Comparison of ENCODE assay signal across 11 mouse cellular contexts in genomic region chr16:25945151-25945955, GRCm38 (mm10).
DNase-seq lines count a peak whose midpoint lies in the region; ATAC-seq and TF ChIP-seq lines count a peak whose summit lies in the region.
"Had no signal": no experiment of that assay in that cellular context is flagged by ENCODE, and none has a peak within 500 bp of the region (broad histone marks: within the 10 kb centered on the region; RNA-seq: fewer than 3 reads in every experiment).

No protein-coding gene starts in this region.

- TF ChIP-seq POLR2A in kidney, adult 2 months (IDR thresholded peaks at IDR 0.05; ENCODE audit: low read depth, low read length): no peak
- no peak for TF ChIP-seq POLR2A in bone marrow, adult 2 months (IDR thresholded peaks at IDR 0.05; ENCODE audit: borderline replicate concordance, control insufficient read depth, low read depth, low read length)
- no peak for TF ChIP-seq POLR2A in lung, adult 2 months (IDR thresholded peaks at IDR 0.05; ENCODE audit: borderline replicate concordance, extremely low read depth, low read depth, low read length)

- no peak overlapping the region for H3K9ac ChIP-seq in hindbrain, embryonic 12.5 days
- H3K9ac ChIP-seq: limb, embryonic 12.5 days; neural tube, embryonic 12.5 days had no signal

- peak; percentile 40; the same call in 1 of the 2 replicates for TF ChIP-seq CTCF in kidney, adult 2 months (conservative IDR thresholded peaks at IDR 0.05; ENCODE audit: insufficient read depth, insufficient read length, low read depth, low read length)
- TF ChIP-seq CTCF in bone marrow, adult 2 months (IDR thresholded peaks at IDR 0.05; ENCODE audit: control insufficient read depth, insufficient read depth, low read length): no peak
- TF ChIP-seq CTCF in lung, adult 2 months (IDR thresholded peaks at IDR 0.05; ENCODE audit: insufficient read depth, low read length): 0 out of 2 replicates have a peak, but pooled peaks have one; percentile 2

- DNase-seq in kidney, adult 2 months: peak; percentile 68
- DNase-seq in kidney, postnatal 10 days: no peak
- DNase-seq in cerebellum, adult 9-11 months: peak; percentile 42
- peak; percentile 29 for DNase-seq in lung, adult 2 months
- no peak for DNase-seq in right cerebral cortex, adult 2 months (ENCODE audit: low spot score in 2 of 2)
- DNase-seq in left cerebral cortex, adult 8-10 months (ENCODE audit: low spot score in 2 of 2): no peak

- H3K27ac ChIP-seq in kidney, adult 2 months (ENCODE audit: insufficient read depth, low read depth, low read length): no peak overlapping the region
- H3K27ac ChIP-seq in bone marrow, adult 2 months (ENCODE audit: control insufficient read depth, insufficient read depth, low read depth, low read length, poor library complexity): peak overlapping the region; percentile 21; the same call in 1 of the 2 replicates
- H3K27ac ChIP-seq in hindbrain, embryonic 12.5 days: no peak overlapping the region
- H3K27ac ChIP-seq: limb, embryonic 12.5 days; neural tube, embryonic 12.5 days had no signal

- no peaks in the 10 kb centered on the region for H3K9me3 ChIP-seq in hindbrain, embryonic 12.5 days (replicated peaks)
- H3K9me3 ChIP-seq: limb, embryonic 12.5 days; neural tube, embryonic 12.5 days had no signal

- H3K4me1 ChIP-seq in kidney, adult 2 months (ENCODE audit: control insufficient read depth, insufficient read depth, low read length): peaks cover 4% of the 10 kb centered on the region; the same call in 1 of the 2 replicates
- H3K4me1 ChIP-seq in bone marrow, adult 2 months (ENCODE audit: control insufficient read depth, insufficient read depth, low read length): peaks cover 1% of the 10 kb centered on the region; the same call in 1 of the 2 replicates
- H3K4me1 ChIP-seq in lung, adult 2 months (ENCODE audit: control insufficient read depth, insufficient read depth, low read length): peaks cover 4% of the 10 kb centered on the region
- H3K4me1 ChIP-seq in hindbrain, embryonic 12.5 days: no peaks in the 10 kb centered on the region
- H3K4me1 ChIP-seq: limb, embryonic 12.5 days; neural tube, embryonic 12.5 days had no signal

- H3K27me3 ChIP-seq in kidney, adult 2 months (replicated peaks; ENCODE audit: control insufficient read depth, insufficient read depth, low read length): no peaks in the 10 kb centered on the region
- H3K27me3 ChIP-seq in hindbrain, embryonic 12.5 days: no peaks in the 10 kb centered on the region
- H3K27me3 ChIP-seq: limb, embryonic 12.5 days; neural tube, embryonic 12.5 days had no signal

- H3K4me3 ChIP-seq in kidney, adult 2 months (ENCODE audit: insufficient read depth, low read depth, low read length): no peak overlapping the region
- no peak overlapping the region for H3K4me3 ChIP-seq in bone marrow, adult 2 months (replicated peaks; ENCODE audit: control insufficient read depth, low read depth, low read length)
- no peak overlapping the region for H3K4me3 ChIP-seq in lung, adult 2 months (replicated peaks; ENCODE audit: extremely low read depth, low read depth, low read length)
- no peak overlapping the region for H3K4me3 ChIP-seq in hindbrain, embryonic 12.5 days
- H3K4me3 ChIP-seq: erythroblast, embryonic 14.5 days; limb, embryonic 12.5 days; neural tube, embryonic 12.5 days had no signal

- 44% methylated on average over 12 of the region's 12 CpGs for WGBS in kidney, adult 2 months
- WGBS in bone marrow, adult 2 months: 40% methylated on average over 12 of the region's 12 CpGs
- WGBS in lung, adult 2 months: 19% methylated on average over 12 of the region's 12 CpGs
- 67% methylated on average over 12 of the region's 12 CpGs for WGBS in hindbrain, embryonic 12.5 days

- no peak for ATAC-seq in hindbrain, embryonic 12.5 days (ENCODE audit: low FRiP score)

- no peak overlapping the region for H3K4me2 ChIP-seq in hindbrain, embryonic 12.5 days (replicated peaks)
- H3K4me2 ChIP-seq: limb, embryonic 12.5 days; neural tube, embryonic 12.5 days had no signal

- H3K36me3 ChIP-seq in kidney, adult 2 months (ENCODE audit: control insufficient read depth, insufficient read depth, low read length): no peaks in the 10 kb centered on the region
- H3K36me3 ChIP-seq in hindbrain, embryonic 12.5 days: no peaks in the 10 kb centered on the region
- H3K36me3 ChIP-seq: limb, embryonic 12.5 days; neural tube, embryonic 12.5 days had no signal

Comparison
In these comparisons a context has a peak if more than half of its experiments do, and no peak if none do; other contexts are left out.
1. DNase-seq: peak in kidney, adult 2 months (single experiment), cerebellum, adult 9-11 months (single experiment) and lung, adult 2 months (single experiment); none in kidney, postnatal 10 days (single experiment), right cerebral cortex, adult 2 months (0 of 2) and left cerebral cortex, adult 8-10 months (0 of 2).